Mouse (Mus musculus) gastrocnemius, postnatal 25 days (tissue): Measurements from ENCODE around the gene Yipf2. TPM values are rescaled to one million over a fixed set of nuclear protein-coding genes. Genes with fewer than 3 reads are reported as not detected.
A peak's percentile ranks its signal among the peaks of the same experiment; 100 is the strongest.
"Not testable (repeated sequence)": the region's sequence is repeated elsewhere in the genome, so short reads cannot be mapped to it uniquely, and the experiment has no call there.

Source experiments
- DNase-seq: peaks from one replicate; pipeline ENCODE4 v3.0.0; 2022
- microRNA-seq, 2 experiments: library from miRNA; unstranded; fragments of <30 nt; microRNA quantifications; one replicate each; pipeline ENCODE4 v1.2.0; 2021; ENCODE audit warnings: borderline replicate concordance in 2 of 2
- total RNA-seq, 2 experiments: library from RNA; stranded (reverse); gene quantifications; 1 replicate in 1 of 2; 2 replicates in 1 of 2; pipeline ENCODE4 v1.2.3; 2021

The Yipf2 gene
- total RNA-seq, 2 experiments from 2014 or later = 3.5 to 5.1 TPM

GRCm38 (mm10) chr9:21557556-21557955, 35.1 kb downstream of the Yipf2 start:
- no peak for DNase-seq

GRCm38 (mm10) chr9:21556996-21557395, 35.6 kb downstream of the Yipf2 start:
- no peak for DNase-seq

- DNase-seq = no peak
Measured at GRCm38 (mm10) chr9:21555198-21555742, 37.4 kb downstream of the Yipf2 start.

- no peak for DNase-seq
Measured at GRCm38 (mm10) chr9:21553607-21554273, 38.9 kb downstream of the Yipf2 start.

GRCm38 (mm10) chr9:21551049-21551448, 41.6 kb downstream of the Yipf2 start:
- DNase-seq = peak; percentile 39

GRCm38 (mm10) chr9:21547075-21547941, 45.3 kb downstream of the Yipf2 start:
- peak; percentile 73 for DNase-seq

- no peak for DNase-seq
Measured at GRCm38 (mm10) chr9:21546789-21547074, 45.9 kb downstream of the Yipf2 start, which contains the start of gene Carm1. Gene Carm1 (plus strand): TSS chr9:21546894.

- DNase-seq = peak; percentile 100
Measured at GRCm38 (mm10) chr9:21545916-21546788, 46.5 kb downstream of the Yipf2 start.

GRCm38 (mm10) chr9:21545351-21545915, 47.2 kb downstream of the Yipf2 start:
- DNase-seq = no peak

- not testable (repeated sequence) for DNase-seq
Measured at GRCm38 (mm10) chr9:21542001-21542400, 50.6 kb downstream of the Yipf2 start.

- DNase-seq = no peak
Measured at GRCm38 (mm10) chr9:21539981-21540753, 52.5 kb downstream of the Yipf2 start.

Small RNA genes within 50 kb of the gene (microRNA-seq; reads per million reads assigned to microRNA genes)
- gene Mir1946b = 0 reads per million in 2 experiments

Other genes with a start within 250 kb of the Yipf2 start
- gene Ilf3, start 225.0 kb downstream of the Yipf2 start, total RNA-seq = 10 to 100 TPM; 17.9 to 19.2 TPM
- 1 to 10 TPM; 5.3 to 7.7 TPM for gene Qtrt1, start 181.0 kb downstream of the Yipf2 start, total RNA-seq
- gene Dnm2, start 167.9 kb downstream of the Yipf2 start, total RNA-seq = 10 to 100 TPM; 39.9 to 41.6 TPM
- gene Tmed1, start 82.6 kb downstream of the Yipf2 start, total RNA-seq = 10 to 100 TPM; 27.6 to 28.1 TPM
- under 1 TPM; 0.56 to 0.67 TPM for gene AB124611, start 66.7 kb downstream of the Yipf2 start, total RNA-seq
- gene Carm1, start 45.9 kb downstream of the Yipf2 start, total RNA-seq = 10 to 100 TPM; 58.2 to 60.9 TPM
- 10 to 100 TPM; 41.6 to 41.8 TPM for gene Timm29, start 106 bp downstream of the Yipf2 start, total RNA-seq
- 10 to 100 TPM; 39.3 to 39.6 TPM for gene Smarca4, start 23.3 kb upstream of the Yipf2 start, total RNA-seq
- 1 to 10 TPM; 4.1 to 5.3 TPM for gene Ldlr, start 130.7 kb upstream of the Yipf2 start, total RNA-seq
- gene Spc24, start 167.5 kb upstream of the Yipf2 start, total RNA-seq = 1 to 10 TPM in 1 of 2 experiments, under 1 TPM in 1; 0.77 to 2.2 TPM
- 10 to 100 TPM; 14.3 to 17.5 TPM for gene Kank2, start 205.9 kb upstream of the Yipf2 start, total RNA-seq
- under 1 TPM in 1 of 2 experiments, not detected in 1; 0.43 TPM for gene Angptl8, start 242.7 kb upstream of the Yipf2 start, total RNA-seq